Mouse (Mus musculus): Measurements from ENCODE around the gene Ssr4.

DNA sequence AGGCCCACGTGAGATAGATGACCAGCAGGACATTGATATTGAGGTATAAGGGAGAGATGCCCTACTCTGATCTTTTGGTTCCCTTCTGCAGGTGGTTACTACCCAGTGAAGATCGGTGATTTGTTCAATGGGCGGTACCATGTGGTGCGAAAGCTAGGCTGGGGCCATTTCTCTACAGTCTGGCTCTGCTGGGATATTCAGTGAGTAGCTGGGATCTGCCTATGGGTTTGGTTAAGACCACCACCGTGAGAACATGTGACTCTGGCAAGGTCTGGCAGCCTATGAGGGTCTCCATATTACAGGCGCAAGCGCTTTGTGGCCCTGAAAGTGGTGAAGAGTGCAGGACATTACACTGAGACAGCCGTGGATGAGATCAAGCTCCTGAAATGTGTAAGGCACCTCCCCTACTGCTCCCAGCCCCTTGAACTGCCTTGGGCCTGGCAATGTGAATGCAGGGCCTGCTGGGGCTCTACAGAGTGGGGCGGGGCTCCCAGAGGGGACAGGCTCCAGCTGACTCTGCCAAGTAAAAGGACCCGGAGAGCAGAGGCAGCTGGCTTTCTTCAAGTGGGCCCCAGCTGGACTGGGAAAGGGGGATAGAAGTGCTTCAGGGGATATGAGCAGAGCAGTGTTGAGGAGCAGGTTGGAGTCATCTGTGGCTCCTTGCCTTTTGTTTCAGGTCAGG is 11.9 kb upstream of the Ssr4 start:
- no peak for TF ChIP-seq EP300 (optimal IDR thresholded peaks at IDR 0.05)
- no peak for TF ChIP-seq CTCF (IDR thresholded peaks at IDR 0.05; ENCODE audit: low read depth)

Measured in stomach, postnatal 0 days (tissue).